Mouse (Mus musculus) heart, embryonic 16.5 days (tissue): Measurements from ENCODE around the gene Rimklb. TPM values are rescaled to one million over a fixed set of nuclear protein-coding genes. Genes with fewer than 3 reads are reported as not detected.

ENCODE experiments used
- ATAC-seq: fragments of 200-750 bp; cut with Nextera tagmentation; replicated peaks from 2 replicates; pipeline ENCODE4 v1.8.0; 2017; ENCODE audit warnings: moderate number of reproducible peaks; ENCODE audit not compliant: insufficient read depth, low FRiP score; ENCODE audit errors: extremely low read depth
- H3K27ac ChIP-seq: fragments of 300-500 bp; sonication (generic); 2 replicates; pipeline ENCODE4 v1.5.1; 2014; ENCODE audit warnings: mild to moderate bottlenecking, low read length, control low read depth, moderate library complexity
- H3K27me3 ChIP-seq: fragments of 300-500 bp; sonication (generic); 2 replicates; pipeline ENCODE4 v1.6.1; 2014; ENCODE audit warnings: low read length, mixed read lengths; ENCODE audit not compliant: control insufficient read depth, insufficient read depth
- H3K36me3 ChIP-seq: fragments of 300-500 bp; sonication (generic); 2 replicates; pipeline ENCODE4 v1.6.1; 2014; ENCODE audit not compliant: control insufficient read depth, insufficient read depth
- H3K4me1 ChIP-seq: fragments of 300-500 bp; sonication (generic); 2 replicates; pipeline ENCODE4 v1.6.1; 2014; ENCODE audit warnings: low read length, mixed read lengths; ENCODE audit not compliant: control insufficient read depth, insufficient read depth
- H3K4me2 ChIP-seq: fragments of 300-500 bp; sonication (generic); 2 replicates; pipeline ENCODE4 v1.6.1; 2014; ENCODE audit warnings: low read depth, mild to moderate bottlenecking, control low read depth, low read length
- H3K4me3 ChIP-seq: fragments of 300-500 bp; sonication (generic); 2 replicates; pipeline ENCODE4 v1.5.1; 2014; ENCODE audit warnings: mild to moderate bottlenecking, control low read depth, low read length
- H3K9ac ChIP-seq: fragments of 300-500 bp; sonication (generic); 2 replicates; pipeline ENCODE4 v1.6.1; 2014; ENCODE audit warnings: low read length, control low read depth
- H3K9me3 ChIP-seq: fragments of 300-500 bp; sonication (generic); replicated peaks from 2 replicates; pipeline ENCODE4 v1.6.1; 2016; ENCODE audit warnings: low read length; ENCODE audit not compliant: control insufficient read depth
- WGBS: fragments of 180-500 bp; shearing (Covaris S2); extraction: QIAGEN DNeasy Blood & Tissue Kit; methylation state at CpG from one replicate; pipeline ENCODE4 v1.1.7; 2014; 5-methylcytosine and 5-hydroxymethylcytosine counted together
- polyA plus RNA-seq: library from polyadenylated mRNA; unstranded; fragments of >200 nt; fragmentation: Nextera tagmentation; extraction: Ambion mirVana; gene quantifications from 2 replicates; pipeline ENCODE4 v1.2.1, GENCODE M21; 2015

Gene Rimklb
- polyA plus RNA-seq, 1 experiment from 2014 or later = 1.6 TPM

DNA sequence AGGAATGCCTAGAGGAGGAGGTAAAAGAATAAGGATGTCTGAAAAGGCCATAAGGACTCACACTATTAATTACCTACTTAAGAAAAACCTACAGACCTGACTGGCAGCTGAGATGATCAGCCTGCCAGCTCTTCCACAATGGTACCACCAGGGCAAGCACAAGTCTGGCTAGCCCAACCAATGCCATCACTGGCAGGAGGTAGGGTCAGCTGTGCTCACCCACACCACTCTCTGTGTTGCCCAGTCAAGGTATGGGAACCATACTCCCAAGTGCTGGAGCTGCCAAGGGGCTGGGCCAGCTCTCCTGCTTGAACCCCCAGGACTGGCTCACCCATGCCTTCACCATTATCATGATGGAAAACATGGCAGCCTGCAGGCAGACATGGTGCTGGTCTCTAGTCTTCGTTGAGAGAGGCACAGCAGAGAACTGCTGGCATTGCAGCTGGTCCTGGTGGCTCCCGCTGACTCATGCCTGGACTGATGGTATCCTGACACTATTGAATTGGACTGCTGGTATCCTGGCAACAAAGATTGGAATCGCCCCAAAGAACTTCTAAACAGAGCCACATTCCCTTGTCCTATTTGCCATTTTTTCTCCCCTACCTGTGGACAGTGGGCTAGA, 32.4 kb downstream of the Rimklb start:
- whole genome bisulfite sequencing = 83% methylated on average over 3 of the region's 3 CpGs
- no peaks in the 10 kb centered on the region for H3K4me1 ChIP-seq

GRCm38 (mm10) chr6:122458946-122459693, 39.4 kb downstream of the Rimklb start:
- 86% methylated on average over 8 of the region's 8 CpGs for WGBS
- no peak overlapping the region for H3K27ac ChIP-seq
- no peaks in the 10 kb centered on the region for H3K27me3 ChIP-seq
- no peaks in the 10 kb centered on the region for H3K9me3 ChIP-seq
- H3K4me3 ChIP-seq = no peak overlapping the region
- H3K36me3 ChIP-seq = no peaks in the 10 kb centered on the region; the same call in 1 of the 2 replicates
- no peak overlapping the region for H3K4me2 ChIP-seq
- H3K9ac ChIP-seq = no peak overlapping the region
- no peak for ATAC-seq
- H3K4me1 ChIP-seq = no peaks in the 10 kb centered on the region

More for the DNA sequence above, 32.4 kb downstream of the Rimklb start:
- no peaks in the 10 kb centered on the region; the same call in 1 of the 2 replicates for H3K36me3 ChIP-seq
- H3K4me3 ChIP-seq = no peak overlapping the region
- no peaks in the 10 kb centered on the region for H3K27me3 ChIP-seq
- H3K9ac ChIP-seq = no peak overlapping the region
- H3K9me3 ChIP-seq = no peaks in the 10 kb centered on the region
- no peak for ATAC-seq
- H3K4me2 ChIP-seq = no peak overlapping the region
- H3K27ac ChIP-seq = no peak overlapping the region

DNA sequence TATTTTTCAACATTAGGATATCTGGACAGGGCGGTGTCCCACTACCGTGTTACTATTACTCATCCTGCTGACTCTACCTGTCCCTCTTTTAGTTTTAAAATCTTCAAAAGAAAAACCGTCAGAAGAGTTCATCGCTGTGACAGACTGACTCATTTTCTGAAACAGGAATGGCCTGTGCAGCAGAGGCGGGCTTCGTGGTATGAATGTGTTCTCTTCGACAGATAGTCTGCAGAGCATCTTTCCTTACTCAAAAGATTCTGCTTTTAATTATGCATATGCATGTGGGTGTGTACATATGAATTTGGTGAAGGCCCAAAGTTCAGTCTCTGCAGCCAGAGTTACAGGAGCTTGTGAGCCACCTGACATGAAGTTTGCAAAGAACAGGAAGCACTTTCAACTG, 50.7 kb downstream of the Rimklb start:
- no peak for ATAC-seq
- no peaks in the 10 kb centered on the region for H3K36me3 ChIP-seq
- H3K9ac ChIP-seq = no peak overlapping the region
- H3K4me2 ChIP-seq = no peak overlapping the region
- H3K4me3 ChIP-seq = no peak overlapping the region
- 89% methylated on average over 7 of the region's 7 CpGs for WGBS
- no peaks in the 10 kb centered on the region for H3K4me1 ChIP-seq
- H3K9me3 ChIP-seq = no peaks in the 10 kb centered on the region
- no peaks in the 10 kb centered on the region for H3K27me3 ChIP-seq
- no peak overlapping the region for H3K27ac ChIP-seq

- no peak overlapping the region for H3K27ac ChIP-seq
- no peak overlapping the region for H3K4me3 ChIP-seq
- ATAC-seq = no peak
- no peaks in the 10 kb centered on the region for H3K9me3 ChIP-seq
- no peak overlapping the region for H3K4me2 ChIP-seq
- no peak overlapping the region for H3K9ac ChIP-seq
- H3K27me3 ChIP-seq = no peaks in the 10 kb centered on the region
- WGBS = 73% methylated on average over 6 of the region's 6 CpGs
- no peaks in the 10 kb centered on the region for H3K36me3 ChIP-seq
- no peaks in the 10 kb centered on the region for H3K4me1 ChIP-seq
Measured at GRCm38 (mm10) chr6:122445215-122445614, 53.3 kb downstream of the Rimklb start.

- no peaks in the 10 kb centered on the region for H3K27me3 ChIP-seq
- H3K27ac ChIP-seq = no peak overlapping the region
- H3K36me3 ChIP-seq = no peaks in the 10 kb centered on the region
- no peak overlapping the region for H3K4me3 ChIP-seq
- H3K9me3 ChIP-seq = no peaks in the 10 kb centered on the region
- H3K4me1 ChIP-seq = no peaks in the 10 kb centered on the region
- H3K4me2 ChIP-seq = no peak overlapping the region
- no peak overlapping the region for H3K9ac ChIP-seq
- 76% methylated on average over 4 of the region's 4 CpGs for WGBS
- no peak; the same call in 1 of the 2 replicates for ATAC-seq
Measured at GRCm38 (mm10) chr6:122440632-122441226, 57.8 kb downstream of the Rimklb start.

GRCm38 (mm10) chr6:122439249-122439648, 59.3 kb downstream of the Rimklb start:
- no peak overlapping the region for H3K4me3 ChIP-seq
- 87% methylated on average over 4 of the region's 4 CpGs for WGBS
- no peaks in the 10 kb centered on the region for H3K4me1 ChIP-seq
- H3K27ac ChIP-seq = no peak overlapping the region
- no peak overlapping the region for H3K9ac ChIP-seq
- no peaks in the 10 kb centered on the region for H3K9me3 ChIP-seq
- H3K27me3 ChIP-seq = no peaks in the 10 kb centered on the region
- ATAC-seq = no peak
- no peak overlapping the region for H3K4me2 ChIP-seq
- H3K36me3 ChIP-seq = no peaks in the 10 kb centered on the region

DNA sequence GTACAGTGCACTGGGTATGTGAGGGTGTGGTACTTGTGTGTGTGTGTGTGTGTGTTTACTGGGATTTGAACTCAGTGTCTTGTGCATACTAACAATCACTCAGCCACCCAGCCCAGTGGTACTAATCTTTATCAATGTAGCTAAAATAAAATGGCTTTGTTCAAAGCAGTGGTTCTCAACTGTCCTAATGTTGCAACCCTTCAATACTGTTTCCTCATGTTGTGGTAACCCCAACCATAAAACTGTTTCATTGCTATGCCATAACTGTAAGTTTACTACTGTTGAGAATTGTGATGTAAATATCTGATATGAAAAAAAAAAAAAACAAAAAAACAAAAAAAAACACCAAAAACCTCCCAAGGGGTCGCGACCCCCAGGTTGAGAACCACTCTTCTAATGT, 63.3 kb downstream of the Rimklb start:
- no peak for ATAC-seq

DNA sequence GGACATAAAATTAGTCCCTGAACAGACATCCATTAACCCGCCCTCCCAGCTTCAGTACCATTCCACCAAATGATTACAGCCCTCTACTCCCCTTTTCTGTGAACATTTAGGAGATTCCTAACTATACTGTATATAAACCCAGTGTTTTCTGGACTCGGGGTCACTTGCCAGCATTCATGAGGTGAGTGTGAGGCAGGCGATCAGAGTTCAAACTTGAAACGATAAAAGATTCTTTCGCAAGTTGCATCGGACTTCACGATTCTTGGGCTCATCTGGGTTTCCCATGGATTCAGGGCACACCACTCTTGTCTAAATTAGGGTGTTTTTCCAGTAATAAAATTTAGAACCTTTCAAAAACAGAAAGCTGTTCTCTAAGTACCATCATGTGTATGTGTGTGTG, 71.1 kb downstream of the Rimklb start:
- Histone ChIP-seq H3K4me2 (no peak overlapping the region), H3K4me3 (no peak overlapping the region), H3K27me3 (no peaks in the 10 kb centered on the region), H3K9ac (no peak overlapping the region), H3K4me1 (no peaks in the 10 kb centered on the region), H3K36me3 (no peaks in the 10 kb centered on the region), H3K9me3 (peaks cover 5% of the 10 kb centered on the region; the same call in 1 of the 2 replicates), H3K27ac (no peak overlapping the region)
- 81% methylated on average over 7 of the region's 7 CpGs for WGBS
- no peak for ATAC-seq

More for the DNA sequence above, 63.3 kb downstream of the Rimklb start:
- no peaks in the 10 kb centered on the region for H3K27me3 ChIP-seq
- H3K36me3 ChIP-seq = no peaks in the 10 kb centered on the region
- H3K4me1 ChIP-seq = no peaks in the 10 kb centered on the region
- H3K4me3 ChIP-seq = no peak overlapping the region
- H3K9ac ChIP-seq = no peak overlapping the region
- WGBS = 83% methylated on average over 2 of the region's 2 CpGs
- no peak overlapping the region for H3K27ac ChIP-seq
- H3K9me3 ChIP-seq = no peaks in the 10 kb centered on the region
- no peak overlapping the region for H3K4me2 ChIP-seq

DNA sequence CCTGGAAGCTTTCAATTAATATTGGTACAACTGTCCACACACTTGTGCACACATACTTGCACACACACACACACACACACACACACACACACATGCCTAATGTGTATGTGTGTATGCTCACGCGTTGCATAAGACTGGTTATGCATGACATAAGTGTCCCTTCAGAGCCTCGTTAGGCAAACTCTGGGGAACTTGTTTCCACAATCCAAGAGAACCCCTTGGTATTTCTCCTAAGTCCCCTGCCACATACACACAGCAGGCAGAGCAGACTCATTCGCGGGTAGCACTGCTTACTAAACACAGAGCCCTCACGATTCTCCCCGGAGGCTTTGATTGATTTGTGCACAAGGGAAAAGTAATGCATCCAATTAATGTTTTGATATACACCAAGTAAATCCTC, 81.5 kb downstream of the Rimklb start:
- H3K9me3 ChIP-seq = no peaks in the 10 kb centered on the region
- no peak for ATAC-seq
- no peaks in the 10 kb centered on the region for H3K27me3 ChIP-seq
- WGBS = 75% methylated on average over 7 of the region's 7 CpGs
- H3K9ac ChIP-seq = no peak overlapping the region
- H3K27ac ChIP-seq = no peak overlapping the region
- H3K4me2 ChIP-seq = no peak overlapping the region
- H3K4me3 ChIP-seq = no peak overlapping the region
- H3K4me1 ChIP-seq = no peaks in the 10 kb centered on the region
- no peaks in the 10 kb centered on the region for H3K36me3 ChIP-seq
